Mouse (Mus musculus): ENCODE data around the gene Zfp607a.
"Not testable (repeated sequence)": the region's sequence is repeated elsewhere in the genome, so short reads cannot be mapped to it uniquely, and the experiment has no call there.

Gene Zfp607a

GRCm38 (mm10) chr7:27857227-27857626 lies at the start of gene Zfp607a:
TSS of gene Zfp607a (plus strand) at chr7:27857527.
- DNase-seq (ENCODE audit: low read depth, low spot score), result no peak

- DNase-seq (ENCODE audit: low read depth, low spot score), result peak; percentile 90
These were observed 38.7 kb upstream of the Zfp607a start for GRCm38 (mm10) chr7:27818526-27819110.

- DNase-seq (ENCODE audit: low read depth, low spot score), result no peak
These were observed 34.7 kb upstream of the Zfp607a start for GRCm38 (mm10) chr7:27822611-27823010.

- DNase-seq (ENCODE audit: low read depth, low spot score), result no peak
These were observed 23.2 kb upstream of the Zfp607a start for GRCm38 (mm10) chr7:27834131-27834530.

GRCm38 (mm10) chr7:27837896-27838295 lies 19.4 kb upstream of the Zfp607a start:
- DNase-seq (ENCODE audit: low read depth, low spot score), result peak; percentile 31

- peak; percentile 94 for DNase-seq (ENCODE audit: low read depth, low spot score)
These were observed 18.7 kb upstream of the Zfp607a start, which contains the start of gene Zfp59 for GRCm38 (mm10) chr7:27838323-27839249. TSS of gene Zfp59 (plus strand) at chr7:27838607.

GRCm38 (mm10) chr7:27839596-27839995 lies 17.7 kb upstream of the Zfp607a start:
- DNase-seq (ENCODE audit: low read depth, low spot score), result no peak

- peak; percentile 98 for DNase-seq (ENCODE audit: low read depth, low spot score)
These were observed 17.2 kb upstream of the Zfp607a start for GRCm38 (mm10) chr7:27840104-27840503.

- no peak for DNase-seq (ENCODE audit: low read depth, low spot score)
These were observed 2.2 kb downstream of the Zfp607a start for GRCm38 (mm10) chr7:27859301-27860251.

GRCm38 (mm10) chr7:27860396-27861235 lies 3.3 kb downstream of the Zfp607a start:
- peak; percentile 78 for DNase-seq (ENCODE audit: low read depth, low spot score)

GRCm38 (mm10) chr7:27862578-27862977 lies 5.3 kb downstream of the Zfp607a start:
- not testable (repeated sequence) for DNase-seq (ENCODE audit: low read depth, low spot score)

GRCm38 (mm10) chr7:27881721-27882120 lies 24.4 kb downstream of the Zfp607a start:
- DNase-seq (ENCODE audit: low read depth, low spot score), result no peak

GRCm38 (mm10) chr7:27900601-27901000 lies 43.3 kb downstream of the Zfp607a start:
- DNase-seq (ENCODE audit: low read depth, low spot score), result no peak

GRCm38 (mm10) chr7:27905061-27905848 lies 47.9 kb downstream of the Zfp607a start:
- no peak for DNase-seq (ENCODE audit: low read depth, low spot score)

- DNase-seq (ENCODE audit: low read depth, low spot score), result not testable (repeated sequence)
These were observed 53.6 kb downstream of the Zfp607a start for GRCm38 (mm10) chr7:27910952-27911351.

GRCm38 (mm10) chr7:27927041-27927440 lies 69.7 kb downstream of the Zfp607a start:
- not testable (repeated sequence) for DNase-seq (ENCODE audit: low read depth, low spot score)

GRCm38 (mm10) chr7:27928818-27929695 lies 71.7 kb downstream of the Zfp607a start, which contains the start of gene Zfp974:
TSS of gene Zfp974 (minus strand) at chr7:27929460.
- peak; percentile 85 for DNase-seq (ENCODE audit: low read depth, low spot score)
